Mouse (Mus musculus) adrenal gland, postnatal 14 days (tissue): ENCODE data around the gene Psma3. TPM values are rescaled to one million over a fixed set of nuclear protein-coding genes. Genes with fewer than 3 reads are reported as not detected.

Experiments
- DNase-seq: peaks from one replicate; pipeline ENCODE4 v3.0.0; 2021; ENCODE audit warnings: mixed read lengths
- long read RNA-seq, 2 experiments: library from polyadenylated mRNA; stranded (forward); transcript quantifications; one replicate each; pipeline ENCODE4 v2.0.0; 2021
- total RNA-seq: library from RNA; stranded (reverse); gene quantifications from 2 replicates; pipeline ENCODE4 v1.2.3, GENCODE M21; 2021

Gene Psma3
- 336 and 360 TPM in 2 replicates for total RNA-seq
- long read RNA-seq, experiment 1, transcript Psma3-201 (11 exons, 875 nt), result minor isoform, 17 of 340 reads
- long read RNA-seq, experiment 1, transcript Psma3-206 (11 exons, 1,394 nt), result minor isoform, 6 of 340 reads
- long read RNA-seq, experiment 1, transcript Psma3-202 (11 exons, 2,846 nt), result major isoform, 264 of 340 reads
- long read RNA-seq, experiment 1, partial matches to known transcripts, result 7 of 340 reads
- long read RNA-seq, experiment 1, other reads (novel, unspliced or antisense), result 42 of 340 reads
- long read RNA-seq, experiment 2, transcript Psma3-201 (11 exons, 875 nt), result minor isoform, 8 of 290 reads
- long read RNA-seq, experiment 2, transcript Psma3-202 (11 exons, 2,846 nt), result major isoform, 240 of 290 reads
- long read RNA-seq, experiment 2, partial matches to known transcripts, result 6 of 290 reads
- long read RNA-seq, experiment 2, other reads (novel, unspliced or antisense), result 31 of 290 reads

- peak; percentile 94 for DNase-seq
These were observed at the start of gene Psma3 for GRCm38 (mm10) chr12:70974441-70975266. Gene Psma3 (plus strand): TSS chr12:70974621.

GRCm38 (mm10) chr12:70929781-70930180 lies 44.6 kb upstream of the Psma3 start:
- no peak for DNase-seq

- no peak for DNase-seq
These were observed 37.3 kb upstream of the Psma3 start for GRCm38 (mm10) chr12:70937150-70937549.

GRCm38 (mm10) chr12:70937571-70938384 lies 36.6 kb upstream of the Psma3 start, which contains the start of gene Actr10:
Gene Actr10 (plus strand): TSS chr12:70937857.
- peak; percentile 95 for DNase-seq

GRCm38 (mm10) chr12:70940806-70941205 lies 33.6 kb upstream of the Psma3 start:
- DNase-seq, result no peak

- DNase-seq, result no peak
These were observed 30.2 kb upstream of the Psma3 start for GRCm38 (mm10) chr12:70944181-70944580.

GRCm38 (mm10) chr12:70946585-70947256 lies 27.7 kb upstream of the Psma3 start:
- DNase-seq, result no peak

- no peak for DNase-seq
These were observed 15.8 kb upstream of the Psma3 start for GRCm38 (mm10) chr12:70958640-70959039.

GRCm38 (mm10) chr12:70967581-70967980 lies 6.8 kb upstream of the Psma3 start:
- DNase-seq, result no peak

- peak; percentile 92 for DNase-seq
These were observed 6.2 kb upstream of the Psma3 start for GRCm38 (mm10) chr12:70968141-70968790.

- DNase-seq, result peak; percentile 91
These were observed 5.6 kb upstream of the Psma3 start for GRCm38 (mm10) chr12:70968791-70969307.

- peak; percentile 71 for DNase-seq
These were observed 4.8 kb upstream of the Psma3 start for GRCm38 (mm10) chr12:70969485-70970184.

GRCm38 (mm10) chr12:70973831-70974230 lies 590 bp upstream of the Psma3 start:
- no peak for DNase-seq

GRCm38 (mm10) chr12:70975406-70975805 lies 985 bp downstream of the Psma3 start:
- DNase-seq, result no peak

GRCm38 (mm10) chr12:70975891-70976290 lies 1.5 kb downstream of the Psma3 start:
- DNase-seq, result no peak

GRCm38 (mm10) chr12:70978345-70978744 lies 3.9 kb downstream of the Psma3 start:
- no peak for DNase-seq

GRCm38 (mm10) chr12:70984855-70985550 lies 10.6 kb downstream of the Psma3 start:
- no peak for DNase-seq

GRCm38 (mm10) chr12:70997225-70997624 lies 22.8 kb downstream of the Psma3 start:
- DNase-seq, result no peak

- peak; percentile 61 for DNase-seq
These were observed 25.0 kb downstream of the Psma3 start for GRCm38 (mm10) chr12:70999423-70999903.
